Mouse (Mus musculus) gastrocnemius, adult 18-20 months (tissue): ENCODE data around the gene Vps36. TPM values are rescaled to one million over a fixed set of nuclear protein-coding genes. Genes with fewer than 3 reads are reported as not detected.
A peak's percentile ranks its signal among the peaks of the same experiment; 100 is the strongest.

Experiments used
- DNase-seq: peaks from one replicate; pipeline ENCODE4 v3.0.0; 2021; ENCODE audit warnings: low spot score
- total RNA-seq, 2 experiments: library from RNA; stranded (reverse); gene quantifications; 2 replicates each; pipeline ENCODE4 v1.2.3; 2021

The Vps36 gene
- total RNA-seq, 2 experiments from 2014 or later = 25.5 to 26.3 TPM

GRCm38 (mm10) chr8:22207535-22207934 is 14.9 kb downstream of the Vps36 start:
- no peak for DNase-seq

GRCm38 (mm10) chr8:22209012-22209411 is 16.4 kb downstream of the Vps36 start:
- no peak for DNase-seq

GRCm38 (mm10) chr8:22214826-22215225 is 22.2 kb downstream of the Vps36 start:
- DNase-seq = peak; percentile 4

- DNase-seq = no peak
Measured at GRCm38 (mm10) chr8:22226361-22226760, 33.8 kb downstream of the Vps36 start.

- peak; percentile 61 for DNase-seq
Measured at GRCm38 (mm10) chr8:22227061-22227877, 34.7 kb downstream of the Vps36 start, which contains the start of gene Thsd1. Gene Thsd1, plus strand, starts transcription at chr8:22227313.

- DNase-seq = no peak
Measured at GRCm38 (mm10) chr8:22228621-22229020, 36.0 kb downstream of the Vps36 start.

GRCm38 (mm10) chr8:22242986-22243385 is 50.4 kb downstream of the Vps36 start:
- no peak for DNase-seq

GRCm38 (mm10) chr8:22245663-22246062 is 53.1 kb downstream of the Vps36 start:
- DNase-seq = no peak

- no peak for DNase-seq
Measured at GRCm38 (mm10) chr8:22247956-22248355, 55.3 kb downstream of the Vps36 start.

- no peak for DNase-seq
Measured at GRCm38 (mm10) chr8:22249080-22249479, 56.5 kb downstream of the Vps36 start.

- DNase-seq = no peak
Measured at GRCm38 (mm10) chr8:22258946-22259450, 66.4 kb downstream of the Vps36 start.

GRCm38 (mm10) chr8:22259531-22259930 is 66.9 kb downstream of the Vps36 start:
- no peak for DNase-seq

- peak; percentile 4 for DNase-seq
Measured at GRCm38 (mm10) chr8:22260091-22260722, 67.6 kb downstream of the Vps36 start.

- DNase-seq = peak; percentile 73
Measured at GRCm38 (mm10) chr8:22262267-22262666, 69.7 kb downstream of the Vps36 start.

GRCm38 (mm10) chr8:22264292-22264691 is 71.7 kb downstream of the Vps36 start:
- no peak for DNase-seq

- no peak for DNase-seq
Measured at GRCm38 (mm10) chr8:22264787-22265186, 72.2 kb downstream of the Vps36 start.

GRCm38 (mm10) chr8:22265194-22265593 is 72.6 kb downstream of the Vps36 start:
- no peak for DNase-seq

GRCm38 (mm10) chr8:22266809-22267208 is 74.2 kb downstream of the Vps36 start:
- no peak for DNase-seq
